Mouse (Mus musculus) CH12.LX (cell line): ENCODE measurements around the gene Khdc1b. TPM values are rescaled to one million over a fixed set of nuclear protein-coding genes. Genes with fewer than 3 reads are reported as not detected.

Experiments
- DNase-seq: peaks from one replicate; pipeline ENCODE4 v3.0.0-alpha.2; 2013; ENCODE audit errors: extremely low read depth
- H3K27ac ChIP-seq: 2 replicates; pipeline ENCODE4 v1.5.1; 2012; ENCODE audit warnings: low read depth, mild to moderate bottlenecking, control low read depth, moderate library complexity; ENCODE audit not compliant: insufficient read depth
- H3K27me3 ChIP-seq: replicated peaks from 2 replicates; pipeline ENCODE3; 2012; ENCODE audit warnings: inconsistent platforms
- H3K36me3 ChIP-seq, 2 experiments: replicated peaks in 1 of 2; 2 replicates each; pipeline versions ENCODE3 to v1.6.1; 2012; ENCODE audit warnings: inconsistent platforms in 1 of 2, low read length in 1 of 2, mild to moderate bottlenecking in 1 of 2, mixed read lengths in 1 of 2, moderate library complexity in 1 of 2; ENCODE audit not compliant: control insufficient read depth in 1 of 2, insufficient read depth in 1 of 2
- H3K4me1 ChIP-seq, 2 experiments: 2 replicates each; pipeline ENCODE4 v1.6.1; 2012; ENCODE audit warnings: inconsistent platforms in 1 of 2, moderate library complexity in 1 of 2; ENCODE audit not compliant: insufficient read depth in 2 of 2, control insufficient read depth in 1 of 2
- H3K4me2 ChIP-seq: 2 replicates; pipeline ENCODE4 v1.6.1; 2012; ENCODE audit warnings: low read depth, mild to moderate bottlenecking, control low read depth; ENCODE audit not compliant: poor library complexity, insufficient read depth, severe bottlenecking
- H3K4me3 ChIP-seq, 3 experiments: fragments of 150-350 bp in 1 of 3; sonication (generic) in 1 of 3; replicated peaks in 1 of 3; 2 replicates each; pipeline versions ENCODE3 to v1.5.1; 2011 to 2012; ENCODE audit warnings: low read depth in 2 of 3, low read length in 2 of 3, mild to moderate bottlenecking in 2 of 3, moderate library complexity in 2 of 3, control low read depth in 1 of 3, improper control_type of control experiment in 1 of 3, inconsistent platforms in 1 of 3, mixed read lengths in 1 of 3; ENCODE audit not compliant: poor library complexity in 1 of 3
- H3K79me2 ChIP-seq: replicated peaks from 2 replicates; pipeline ENCODE4 v1.6.1; 2012; ENCODE audit warnings: mild to moderate bottlenecking, moderate library complexity; ENCODE audit not compliant: control insufficient read depth, poor library complexity, insufficient read depth, severe bottlenecking; ENCODE audit errors: extremely low read depth
- H3K9ac ChIP-seq: 2 replicates; pipeline ENCODE4 v1.6.1; 2012; ENCODE audit warnings: low read depth, mild to moderate bottlenecking, control low read depth, moderate library complexity; ENCODE audit not compliant: insufficient read depth
- H3K9me3 ChIP-seq: replicated peaks from 2 replicates; pipeline ENCODE3; 2012; ENCODE audit warnings: low read length, inconsistent platforms, mixed read lengths
- BHLHE40 ChIP-seq: IDR thresholded peaks from 2 replicates; pipeline ENCODE4 v1.6.1; 2011; ENCODE audit warnings: mild to moderate bottlenecking, low read depth, low read length, improper control_type of control experiment
- CHD2 ChIP-seq: IDR thresholded peaks from 2 replicates; pipeline ENCODE4 v1.6.1; 2011; ENCODE audit warnings: low read length, improper control_type of control experiment
- CTCF ChIP-seq, 2 experiments: IDR thresholded peaks in 1 of 2; conservative IDR thresholded peaks in 1 of 2; 2 replicates each; pipeline ENCODE4 v1.5.1; 2011 to 2012; ENCODE audit warnings: low read depth in 2 of 2, low read length in 2 of 2, improper control_type of control experiment in 1 of 2, inconsistent platforms in 1 of 2, mild to moderate bottlenecking in 1 of 2, moderate library complexity in 1 of 2
- E2F4 ChIP-seq: IDR thresholded peaks from 2 replicates; pipeline ENCODE4 v1.6.1; 2011; ENCODE audit warnings: low read depth, low read length, improper control_type of control experiment; ENCODE audit not compliant: insufficient replicate concordance
- EP300 ChIP-seq: IDR thresholded peaks from 2 replicates; pipeline ENCODE4 v1.6.1; 2011; ENCODE audit warnings: low read length, improper control_type of control experiment
- GABPA ChIP-seq: IDR thresholded peaks from 2 replicates; pipeline ENCODE4 v1.6.1; 2012; ENCODE audit warnings: low read depth, low read length, improper control_type of control experiment, inconsistent platforms; ENCODE audit not compliant: insufficient replicate concordance
- HCFC1 ChIP-seq: IDR thresholded peaks from 2 replicates; pipeline ENCODE4 v1.6.1; 2012; ENCODE audit warnings: low read depth, mild to moderate bottlenecking, inconsistent platforms, low read length, improper control_type of control experiment
- POLR2A ChIP-seq: IDR thresholded peaks from 2 replicates; pipeline ENCODE4 v1.6.1; 2011; ENCODE audit warnings: low read depth, mild to moderate bottlenecking, improper control_type of control experiment, low read length
- POLR2AphosphoS2 ChIP-seq: IDR thresholded peaks from 2 replicates; pipeline ENCODE4 v1.6.1; 2011; ENCODE audit warnings: low read depth, low read length, improper control_type of control experiment
- RAD21 ChIP-seq: IDR thresholded peaks from 2 replicates; pipeline ENCODE4 v1.6.1; 2011; ENCODE audit warnings: low read depth, mild to moderate bottlenecking, low read length, improper control_type of control experiment, moderate library complexity
- SMC3 ChIP-seq: IDR thresholded peaks from 2 replicates; pipeline ENCODE4 v1.6.1; 2011; ENCODE audit warnings: low read depth, low read length, improper control_type of control experiment
- TCF12 ChIP-seq: IDR thresholded peaks from 2 replicates; pipeline ENCODE4 v1.6.1; 2014; ENCODE audit warnings: low read depth, mild to moderate bottlenecking, inconsistent platforms, low read length, improper control_type of control experiment
- dilution Hi-C: fragments of 300-500 bp; cut with MboI; formaldehyde crosslinking; loops from 2 replicates; pipeline ENCODE4 v1.14.3; 2020; ENCODE audit warnings: low sequenced_read_pairs; ENCODE audit not compliant: extremely low pct_unique_long_range_greater_than_20kb, extremely low pct_ligation_motif_present
- in situ Hi-C: fragments of 300-500 bp; cut with MboI; formaldehyde crosslinking; loops from 3 replicates; pipeline ENCODE4 v1.14.3; 2019; ENCODE audit warnings: low sequenced_read_pairs, low pct_ligation_motif_present, low pct_unique_long_range_greater_than_20kb, mixed read lengths
- polyA plus RNA-seq: library from polyadenylated mRNA; unstranded; fragments of >175 nt; gene quantifications from 2 replicates; pipeline ENCODE4 v1.2.1, GENCODE M21; 2012; ENCODE audit warnings: low read depth; ENCODE audit not compliant: insufficient read length
- total RNA-seq, 2 experiments: library from RNA; depleted of rRNA; stranded (reverse); fragments of 300-350 nt in 1 of 2; fragments of >200 nt in 1 of 2; gene quantifications; 2 replicates each; pipeline ENCODE4 v1.2.3; 2012 to 2014

The Khdc1b gene
- total and polyA plus RNA-seq, 3 experiments, result not detected

GRCm38 (mm10) chr1:21428079-21428478, 44.7 kb downstream of the Khdc1b start:
- in situ Hi-C loops, result no loop called here
- no peaks in the 10 kb centered on the region for H3K9me3 ChIP-seq

GRCm38 (mm10) chr1:21431666-21432065, 48.3 kb downstream of the Khdc1b start:
- Histone ChIP-seq H3K9me3 (no peaks in the 10 kb centered on the region), H3K79me2 (no peaks in the 10 kb centered on the region), H3K27ac (no peak overlapping the region), H3K4me1 (no peaks in the 10 kb centered on the region), H3K9ac (no peak overlapping the region), H3K27me3 (no peaks in the 10 kb centered on the region), H3K4me3 (no peak overlapping the region), H3K4me2 (no peak overlapping the region), H3K36me3 (no peaks in the 10 kb centered on the region)
- no peak for DNase-seq
- dilution Hi-C loops (no loop called here), in situ Hi-C loops (no loop called here)
- TF ChIP-seq EP300 (no peak), GABPA (no peak)

More at GRCm38 (mm10) chr1:21428079-21428478, 44.7 kb downstream of the Khdc1b start:
- no peak for DNase-seq
- Histone ChIP-seq H3K4me1 (peaks cover 0 to 14% of the 10 kb centered on the region in 2 experiments; a peak in 2 of 4 replicates), H3K27ac (no peak overlapping the region), H3K36me3 (no peaks in the 10 kb centered on the region), H3K79me2 (no peaks in the 10 kb centered on the region), H3K4me3 (no peak overlapping the region), H3K27me3 (no peaks in the 10 kb centered on the region), H3K4me2 (no peak overlapping the region), H3K9ac (no peak overlapping the region)
- TF ChIP-seq BHLHE40 (no peak), GABPA (no peak), E2F4 (no peak), POLR2A (no peak), CTCF (conservative IDR thresholded peaks at IDR 0.05 in 1 of 2, IDR thresholded peaks at IDR 0.05 in 1 of 2; ENCODE audit: low read depth in 2 of 2, low read length in 2 of 2) (no peak)
- dilution Hi-C loops, result no loop called here

DNA sequence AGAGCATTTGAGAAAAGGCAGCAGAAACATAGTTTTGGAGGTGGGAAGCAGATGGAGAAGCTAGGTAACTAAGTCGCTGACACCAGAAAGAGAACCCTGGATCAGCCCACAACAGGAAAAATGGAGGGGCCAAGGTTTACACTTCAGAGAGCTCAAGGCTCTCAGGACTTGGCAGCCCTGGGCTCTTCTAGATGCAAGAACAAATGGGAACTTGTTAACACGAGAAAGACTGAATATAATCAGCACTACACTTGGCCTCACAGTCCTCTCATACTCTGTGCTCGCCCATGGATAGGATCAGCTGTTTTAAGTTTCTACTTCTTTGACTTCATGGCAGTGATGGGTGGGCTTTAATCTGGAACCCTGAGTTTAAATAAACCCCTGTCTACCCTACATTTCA, 51.5 kb downstream of the Khdc1b start:
- Histone ChIP-seq H3K79me2 (no peaks in the 10 kb centered on the region), H3K27ac (no peak overlapping the region), H3K4me3 (no peak overlapping the region), H3K9ac (no peak overlapping the region), H3K9me3 (no peaks in the 10 kb centered on the region), H3K27me3 (no peaks in the 10 kb centered on the region), H3K4me2 (no peak overlapping the region), H3K36me3 (no peaks in the 10 kb centered on the region), H3K4me1 (no peaks in the 10 kb centered on the region)
- in situ Hi-C loops, result no loop called here
- dilution Hi-C loops, result no loop called here
- DNase-seq, result no peak
- no peak for TF ChIP-seq TCF12
- TF ChIP-seq CHD2, result no peak
- TF ChIP-seq RAD21, result no peak
- no peak for TF ChIP-seq POLR2A
- no peak for TF ChIP-seq HCFC1
- no peak for TF ChIP-seq SMC3
- no peak for TF ChIP-seq POLR2AphosphoS2
- TF ChIP-seq E2F4, result no peak
- TF ChIP-seq, all 38 proteins: peak for 0

Other genes with a start within 250 kb of the Khdc1b start
- 0.63 and 1.6 TPM in 2 replicates for gene Tmem14a, start 165.0 kb upstream of the Khdc1b start, total RNA-seq (2012; rRNA removed)
- gene Tmem14a, start 165.0 kb upstream of the Khdc1b start, total RNA-seq (2014; rRNA removed), result 4.3 TPM in 2 replicates
- 2.1 and 2.8 TPM in 2 replicates for gene Tmem14a, start 165.0 kb upstream of the Khdc1b start, polyA plus RNA-seq
- not detected in 2 replicates for gene Gsta3, start 143.0 kb upstream of the Khdc1b start, total RNA-seq (2012; rRNA removed)
- gene Gsta3, start 143.0 kb upstream of the Khdc1b start, total RNA-seq (2014; rRNA removed), result not detected in 2 replicates
- gene Gsta3, start 143.0 kb upstream of the Khdc1b start, polyA plus RNA-seq, result not detected in 2 replicates
- not detected in 2 replicates for gene Khdc1a, start 33.9 kb upstream of the Khdc1b start, total RNA-seq (2012; rRNA removed)
- gene Khdc1a, start 33.9 kb upstream of the Khdc1b start, total RNA-seq (2014; rRNA removed), result not detected in 2 replicates
- not detected in 2 replicates for gene Khdc1a, start 33.9 kb upstream of the Khdc1b start, polyA plus RNA-seq
- not detected in 2 replicates for gene Khdc1c, start 15.2 kb upstream of the Khdc1b start, total RNA-seq (2012; rRNA removed)
- gene Khdc1c, start 15.2 kb upstream of the Khdc1b start, total RNA-seq (2014; rRNA removed), result not detected in 2 replicates
- not detected in 2 replicates for gene Khdc1c, start 15.2 kb upstream of the Khdc1b start, polyA plus RNA-seq